Mouse (Mus musculus): ENCODE data around the gene Wwc2.
A peak's percentile ranks its signal among the peaks of the same experiment; 100 is the strongest.

The Wwc2 gene

GRCm38 (mm10) chr8:47791986-47792385, 198.7 kb downstream of the Wwc2 start:
- no peak for DNase-seq (ENCODE audit: low spot score in 2 of 2)

- no peak for DNase-seq (ENCODE audit: low spot score in 2 of 2)
Measured at GRCm38 (mm10) chr8:47787705-47788104, 203.0 kb downstream of the Wwc2 start.

GRCm38 (mm10) chr8:47786323-47786722, 204.4 kb downstream of the Wwc2 start:
- DNase-seq (ENCODE audit: low spot score in 2 of 2) = no peak

- no peak for DNase-seq (ENCODE audit: low spot score in 2 of 2)
Measured at GRCm38 (mm10) chr8:47784436-47784835, 206.3 kb downstream of the Wwc2 start.

GRCm38 (mm10) chr8:47783944-47784343, 206.8 kb downstream of the Wwc2 start:
- DNase-seq (ENCODE audit: low spot score in 2 of 2) = peak in 1 of 2 experiments; percentile 82

GRCm38 (mm10) chr8:47783544-47783943, 207.2 kb downstream of the Wwc2 start:
- peak in 1 of 2 experiments; percentile 54 for DNase-seq (ENCODE audit: low spot score in 2 of 2)

GRCm38 (mm10) chr8:47781881-47782280, 208.8 kb downstream of the Wwc2 start:
- DNase-seq (ENCODE audit: low spot score in 2 of 2) = no peak

- no peak for DNase-seq (ENCODE audit: low spot score in 2 of 2)
Measured at GRCm38 (mm10) chr8:47779589-47779988, 211.1 kb downstream of the Wwc2 start.

- no peak for DNase-seq (ENCODE audit: low spot score in 2 of 2)
Measured at GRCm38 (mm10) chr8:47777415-47777814, 213.3 kb downstream of the Wwc2 start.

Data from frontal cortex, postnatal 36 days (tissue).